Mouse (Mus musculus) intestine, postnatal 0 days (tissue): ENCODE results near the gene Rnaseh2a. TPM values are rescaled to one million over a fixed set of nuclear protein-coding genes. Genes with fewer than 3 reads are reported as not detected.
"Not testable (repeated sequence)": the region's sequence is repeated elsewhere in the genome, so short reads cannot be mapped to it uniquely, and the experiment has no call there.

ENCODE experiments used
- ATAC-seq: fragments of 200-750 bp; cut with Nextera tagmentation; 2 replicates; pipeline ENCODE4 v1.8.0; 2017; ENCODE audit warnings: mild to moderate bottlenecking, moderate TSS enrichment, moderate library complexity
- H3K27ac ChIP-seq: fragments of 300-500 bp; sonication (generic); 2 replicates; pipeline ENCODE4 v1.5.1; 2014; ENCODE audit warnings: mild to moderate bottlenecking, low read depth, low read length, moderate library complexity
- H3K27me3 ChIP-seq: fragments of 300-500 bp; sonication (generic); replicated peaks from 2 replicates; pipeline ENCODE4 v1.6.1; 2014; ENCODE audit warnings: low read length, mixed read lengths; ENCODE audit not compliant: control insufficient read depth, insufficient read depth
- H3K36me3 ChIP-seq: fragments of 300-500 bp; sonication (generic); 2 replicates; pipeline ENCODE4 v1.6.1; 2014; ENCODE audit warnings: mild to moderate bottlenecking, moderate library complexity; ENCODE audit not compliant: control insufficient read depth, insufficient read depth
- H3K4me1 ChIP-seq: fragments of 300-500 bp; sonication (generic); replicated peaks from 2 replicates; pipeline ENCODE4 v1.6.1; 2014; ENCODE audit warnings: antibody characterized with exemption, low read length, mixed read lengths; ENCODE audit not compliant: control insufficient read depth, insufficient read depth
- H3K4me2 ChIP-seq: fragments of 300-500 bp; sonication (generic); replicated peaks from 2 replicates; pipeline ENCODE4 v1.6.1; 2014; ENCODE audit warnings: low read depth, mild to moderate bottlenecking, moderate library complexity
- H3K4me3 ChIP-seq: fragments of 300-500 bp; sonication (generic); 2 replicates; pipeline ENCODE4 v1.5.1; 2014; ENCODE audit warnings: low read depth, low read length
- H3K9ac ChIP-seq: fragments of 300-500 bp; sonication (generic); 2 replicates; pipeline ENCODE4 v1.6.1; 2014; ENCODE audit warnings: mild to moderate bottlenecking, low read depth, low read length
- H3K9me3 ChIP-seq: fragments of 300-500 bp; sonication (generic); 2 replicates; pipeline ENCODE4 v1.6.1; 2016; ENCODE audit warnings: mixed run types; ENCODE audit not compliant: control insufficient read depth
- CTCF ChIP-seq: sonication (generic); IDR thresholded peaks from 2 replicates; pipeline ENCODE4 v1.5.1; 2016; ENCODE audit warnings: low read depth, mild to moderate bottlenecking, control low read depth, antibody characterized with exemption, moderate library complexity
- WGBS: fragments of 180-500 bp; shearing (Covaris S2); extraction: QIAGEN DNeasy Blood & Tissue Kit; methylation state at CpG from one replicate; pipeline ENCODE4 v1.1.7; 2014; 5-methylcytosine and 5-hydroxymethylcytosine counted together
- polyA plus RNA-seq: library from polyadenylated mRNA; unstranded; fragments of >200 nt; fragmentation: Nextera tagmentation; extraction: Ambion mirVana; gene quantifications from 2 replicates; pipeline ENCODE4 v1.2.1, GENCODE M21; 2015

Gene Rnaseh2a
- polyA plus RNA-seq, 1 experiment from 2014 or later: 53.2 TPM

DNA sequence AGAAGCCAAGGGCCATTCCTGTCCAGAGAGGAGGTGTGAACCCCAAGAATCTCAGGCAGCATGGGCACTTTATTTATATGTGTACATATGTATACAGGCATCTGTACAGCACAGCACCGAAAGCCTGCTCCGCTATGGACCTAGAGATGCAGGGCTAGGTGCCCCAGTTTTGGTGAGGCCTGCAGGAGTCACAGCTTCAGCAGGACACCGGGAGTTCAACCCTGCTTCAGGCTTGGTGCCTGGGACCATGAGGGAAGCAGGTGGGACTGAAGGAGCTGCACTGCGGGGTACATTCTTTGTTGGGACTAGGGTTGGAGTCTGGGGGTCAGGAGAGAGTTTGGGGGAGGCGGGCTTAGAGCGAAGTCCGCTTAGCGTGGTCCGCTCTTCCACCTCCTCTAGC, 57.7 kb downstream of the Rnaseh2a start:
- Histone ChIP-seq H3K9ac (no peak overlapping the region), H3K4me3 (no peak overlapping the region), H3K9me3 (no peaks in the 10 kb centered on the region), H3K36me3 (no peaks in the 10 kb centered on the region; the same call in 1 of the 2 replicates), H3K4me2 (no peak overlapping the region), H3K4me1 (peaks cover 12% of the 10 kb centered on the region; the same call in 1 of the 2 replicates), H3K27ac (no peak overlapping the region), H3K27me3 (peaks cover 21% of the 10 kb centered on the region; the same call in 1 of the 2 replicates)
- TF ChIP-seq CTCF: no peak
- no peak for ATAC-seq
- WGBS: 95% methylated on average over 9 of the region's 9 CpGs

GRCm38 (mm10) chr8:84910551-84910950, 59.0 kb downstream of the Rnaseh2a start:
- no peak overlapping the region for H3K4me2 ChIP-seq
- ATAC-seq: no peak
- TF ChIP-seq CTCF: no peak
- H3K27ac ChIP-seq: no peak overlapping the region
- peaks cover 21% of the 10 kb centered on the region; the same call in 1 of the 2 replicates for H3K27me3 ChIP-seq
- H3K4me1 ChIP-seq: peaks cover 12% of the 10 kb centered on the region; the same call in 1 of the 2 replicates
- H3K36me3 ChIP-seq: no peaks in the 10 kb centered on the region; the same call in 1 of the 2 replicates
- H3K9me3 ChIP-seq: no peaks in the 10 kb centered on the region
- WGBS: 85% methylated on average over 6 of the region's 6 CpGs
- H3K4me3 ChIP-seq: no peak overlapping the region
- H3K9ac ChIP-seq: no peak overlapping the region

- no peak for ATAC-seq
- no peak overlapping the region for H3K4me3 ChIP-seq
- peaks cover 12% of the 10 kb centered on the region; the same call in 1 of the 2 replicates for H3K4me1 ChIP-seq
- H3K9ac ChIP-seq: no peak overlapping the region
- no peak overlapping the region for H3K4me2 ChIP-seq
- peaks cover 21% of the 10 kb centered on the region; the same call in 1 of the 2 replicates for H3K27me3 ChIP-seq
- WGBS: 60% methylated on average over 5 of the region's 5 CpGs
- no peak overlapping the region for H3K27ac ChIP-seq
- TF ChIP-seq CTCF: no peak
- H3K9me3 ChIP-seq: no peaks in the 10 kb centered on the region
- H3K36me3 ChIP-seq: no peaks in the 10 kb centered on the region; the same call in 1 of the 2 replicates
Measured at GRCm38 (mm10) chr8:84909949-84910348, 59.6 kb downstream of the Rnaseh2a start.

GRCm38 (mm10) chr8:84909162-84909767, 60.3 kb downstream of the Rnaseh2a start:
- Histone ChIP-seq H3K27ac (no peak overlapping the region; the same call in 1 of the 2 replicates), H3K4me1 (peaks cover 12% of the 10 kb centered on the region; the same call in 1 of the 2 replicates), H3K36me3 (no peaks in the 10 kb centered on the region; the same call in 1 of the 2 replicates), H3K4me3 (peak overlapping the region; percentile 51), H3K4me2 (peak overlapping the region; percentile 94), H3K9ac (0 out of 2 replicates have a peak overlapping the region, but pooled peaks have one; percentile 60), H3K9me3 (no peaks in the 10 kb centered on the region), H3K27me3 (peaks cover 21% of the 10 kb centered on the region; the same call in 1 of the 2 replicates)
- no peak for TF ChIP-seq CTCF
- WGBS: 50% methylated on average over 20 of the region's 20 CpGs
- no peak for ATAC-seq

GRCm38 (mm10) chr8:84908421-84909161, 61.0 kb downstream of the Rnaseh2a start, which contains the start of gene Dnase2a:
Gene Dnase2a, plus strand, starts transcription at chr8:84908560.
- under 1% methylated on average over 45 of the region's 45 CpGs for WGBS
- H3K9me3 ChIP-seq: no peaks in the 10 kb centered on the region
- ATAC-seq: peak; percentile 81
- no peak for TF ChIP-seq CTCF
- H3K27ac ChIP-seq: no peak within 1 kb of the TSS; the same call in 1 of the 2 replicates
- peaks cover 12% of the 10 kb centered on the region; the same call in 1 of the 2 replicates for H3K4me1 ChIP-seq
- H3K36me3 ChIP-seq: no peaks in the 10 kb centered on the region; the same call in 1 of the 2 replicates
- peaks cover 18% of the 10 kb centered on the region; the same call in 1 of the 2 replicates for H3K27me3 ChIP-seq
- H3K9ac ChIP-seq: peak within 1 kb of the TSS; percentile 60
- H3K4me3 ChIP-seq: peak within 1 kb of the TSS; percentile 51
- peak within 1 kb of the TSS; percentile 94 for H3K4me2 ChIP-seq

DNA sequence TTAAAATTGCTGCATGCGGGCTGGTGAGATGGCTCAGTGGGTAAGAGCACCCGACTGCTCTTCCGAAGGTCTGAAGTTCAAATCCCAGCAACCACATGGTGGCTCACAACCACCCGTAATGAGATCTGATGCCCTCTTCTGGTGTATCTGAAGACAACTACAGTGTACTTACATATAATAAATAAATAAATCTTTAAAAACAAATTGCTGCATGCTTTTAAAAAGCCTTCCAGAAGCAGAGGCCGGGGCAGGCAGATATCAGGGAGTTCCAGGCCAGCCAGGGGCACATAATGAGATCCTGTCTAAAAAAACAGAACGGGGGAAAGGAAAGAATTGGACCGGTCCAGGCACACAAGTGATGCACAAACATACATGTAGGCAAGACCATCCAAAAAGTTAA, 61.6 kb downstream of the Rnaseh2a start:
- H3K4me1 ChIP-seq, H3K9ac ChIP-seq, H3K9me3 ChIP-seq, ATAC-seq, H3K27ac ChIP-seq, H3K36me3 ChIP-seq: not testable (repeated sequence)
- Histone ChIP-seq H3K4me2 (peak overlapping the region; percentile 94), H3K27me3 (peaks cover 14% of the 10 kb centered on the region; the same call in 1 of the 2 replicates), H3K4me3 (peak overlapping the region; percentile 51)
- 24% methylated on average over 6 of the region's 7 CpGs for WGBS
